Mouse (Mus musculus) thymus, postnatal 0 days (tissue): ENCODE results near the gene Gabarapl2. TPM values are rescaled to one million over a fixed set of nuclear protein-coding genes. Genes with fewer than 3 reads are reported as not detected.
"Not testable (repeated sequence)": the region's sequence is repeated elsewhere in the genome, so short reads cannot be mapped to it uniquely, and the experiment has no call there.

Source experiments
- DNase-seq: peaks from one replicate; pipeline ENCODE4 v3.0.0-alpha.2; 2015; ENCODE audit warnings: low spot score
- polyA plus RNA-seq: library from polyadenylated mRNA; unstranded; fragments of >200 nt; fragmentation: Nextera tagmentation; extraction: Ambion mirVana; gene quantifications from 2 replicates; pipeline ENCODE4 v1.2.1, GENCODE M21; 2015

Gabarapl2 gene
- polyA plus RNA-seq, 1 experiment from 2014 or later, result 281 TPM

DNA sequence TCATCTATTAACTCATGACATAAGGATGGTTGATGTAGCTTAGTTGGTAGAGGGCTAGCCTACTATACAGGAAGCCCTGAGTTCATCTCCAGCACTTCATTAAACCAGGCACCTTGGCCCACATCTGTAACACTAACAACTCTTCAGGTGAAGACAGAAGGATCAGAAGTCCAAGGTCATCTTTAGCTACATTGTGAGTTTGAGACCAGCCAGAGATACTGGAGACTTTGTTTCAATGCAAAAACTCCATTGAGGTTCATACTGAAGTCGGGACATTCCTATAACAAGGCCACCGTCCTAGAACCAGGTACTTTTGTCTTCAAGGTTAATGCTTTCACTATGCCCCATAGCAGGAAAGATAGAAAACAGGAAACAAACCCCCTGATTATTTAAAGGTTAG is 6.3 kb upstream of the Gabarapl2 start:
- no peak for DNase-seq

DNA sequence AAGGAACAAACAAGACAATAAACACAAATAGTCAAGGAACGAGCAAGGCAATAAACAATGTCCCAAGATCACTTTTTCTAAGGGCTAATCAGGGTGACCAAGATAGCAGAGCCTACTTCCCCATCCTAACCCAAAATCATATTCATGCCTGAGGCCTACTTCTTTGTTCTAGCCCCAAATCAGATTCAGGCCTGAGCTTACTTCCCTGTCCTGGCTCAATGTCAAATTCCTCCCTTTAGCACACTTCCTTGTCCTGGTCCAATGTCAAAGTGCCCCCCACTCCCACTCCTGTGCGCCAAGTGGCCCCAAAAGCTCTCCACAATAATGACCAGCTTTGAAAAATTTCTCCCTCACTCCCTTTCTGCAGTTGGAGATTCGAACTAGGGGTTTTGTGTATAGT is 3.3 kb upstream of the Gabarapl2 start:
- DNase-seq, result no peak

DNA sequence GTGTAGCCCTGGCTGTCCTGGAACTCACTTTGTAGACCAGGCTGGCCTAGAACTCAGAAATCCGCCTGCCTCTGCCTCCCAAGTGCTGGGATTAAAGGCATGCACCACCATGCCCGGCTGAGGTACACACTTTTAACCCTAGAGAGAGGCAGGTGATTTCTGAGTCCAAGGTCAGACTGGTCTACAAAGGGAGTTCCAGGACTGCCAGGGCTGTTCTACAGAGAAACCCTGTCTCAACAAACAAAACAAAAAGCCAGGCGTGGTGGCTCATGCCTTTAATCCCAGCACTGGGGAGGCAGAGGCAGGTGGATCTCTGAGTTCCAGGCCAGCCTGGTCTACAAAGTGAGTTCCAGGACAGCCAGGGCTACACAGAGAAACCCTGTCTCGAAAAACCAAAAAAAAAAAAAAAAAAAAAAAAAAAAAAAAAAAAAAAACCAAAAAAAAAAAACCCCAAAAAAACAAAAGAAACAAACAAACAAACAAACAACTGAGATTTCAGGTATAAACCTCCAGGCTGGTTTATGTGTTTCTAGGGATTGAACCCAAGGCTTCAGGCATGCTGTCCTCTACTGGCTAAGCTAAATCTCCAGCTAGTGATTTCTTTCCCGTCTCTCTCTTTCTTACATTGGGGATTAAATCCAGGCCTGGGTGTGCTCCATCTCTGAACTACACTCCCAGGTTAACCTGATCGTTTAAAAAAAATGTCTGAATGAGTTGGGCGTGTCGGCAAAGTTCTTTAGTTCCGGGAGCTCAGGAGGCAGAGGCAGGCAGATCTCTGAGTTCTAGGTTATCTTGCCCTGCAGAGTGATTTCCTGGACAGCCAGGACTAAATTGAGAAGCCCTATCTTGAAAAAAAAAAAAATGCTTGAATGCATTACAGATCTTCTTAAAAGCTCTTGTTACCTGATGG is 2.2 kb upstream of the Gabarapl2 start:
- not testable (repeated sequence) for DNase-seq

DNA sequence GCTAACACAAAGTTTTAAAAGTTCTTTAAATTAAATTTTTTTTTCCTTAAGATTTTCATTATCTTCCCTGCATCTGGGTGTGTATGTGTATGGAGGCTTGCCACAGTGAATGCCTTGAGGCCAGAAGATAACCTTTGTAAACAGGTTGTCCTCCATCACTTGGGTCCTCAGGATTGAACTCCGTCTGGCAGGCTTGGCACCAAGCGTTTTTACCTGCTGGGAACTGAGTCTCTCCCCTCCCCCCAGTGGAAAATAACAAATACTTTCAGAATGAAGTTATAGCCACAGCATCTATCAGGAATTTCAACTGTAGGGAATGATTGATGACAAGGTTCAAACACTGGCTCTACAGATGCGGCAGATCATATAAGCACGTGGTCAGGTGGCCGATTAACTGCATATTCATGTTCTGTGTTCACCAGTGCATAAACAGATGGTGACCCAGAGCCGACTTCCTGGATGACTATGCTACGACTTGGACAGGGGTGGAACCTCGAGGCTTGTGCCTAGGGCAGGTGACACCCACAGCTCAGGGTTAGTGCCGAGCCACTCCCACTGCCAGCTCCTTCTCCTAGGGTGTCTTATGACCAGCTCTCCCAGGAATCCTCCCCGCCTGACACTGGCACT is 874 bp upstream of the Gabarapl2 start:
- peak; percentile 23 for DNase-seq

DNA sequence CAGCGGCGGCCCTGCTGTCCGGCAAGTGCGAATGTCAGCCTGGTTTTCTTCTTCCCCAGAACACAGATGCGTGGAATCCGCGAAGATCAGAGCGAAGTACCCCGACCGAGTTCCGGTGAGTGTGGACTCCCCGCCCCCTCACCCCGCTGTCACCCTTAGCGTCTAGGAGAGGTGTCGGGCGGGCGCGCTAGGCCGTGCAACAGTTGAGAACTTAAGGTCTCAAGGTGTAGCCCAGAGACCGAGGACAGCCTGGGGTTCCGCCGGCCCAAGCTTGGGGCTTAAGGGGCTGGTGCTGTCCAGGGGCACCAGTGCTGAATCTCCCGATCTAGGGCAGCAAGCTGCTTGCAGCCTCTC is 575 bp downstream of the Gabarapl2 start:
- peak; percentile 55 for DNase-seq

DNA sequence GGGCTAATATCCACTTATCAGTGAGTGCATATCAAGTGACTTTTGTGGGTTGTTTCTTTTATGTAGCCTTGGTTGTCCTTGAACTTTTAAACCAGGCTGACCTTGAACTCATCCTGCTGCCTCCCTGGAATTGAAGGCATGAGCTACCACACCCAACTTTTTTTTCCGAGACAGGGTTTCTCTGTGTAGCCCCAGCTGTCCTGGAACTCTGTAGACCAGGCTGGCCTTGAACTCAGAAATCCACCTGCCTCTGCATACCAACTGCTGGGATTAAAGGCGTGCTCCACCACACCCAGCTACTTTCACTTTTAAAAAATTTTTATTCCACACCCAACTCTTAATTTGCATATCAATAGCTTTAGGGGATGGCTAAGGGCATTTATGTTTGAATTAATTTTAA is 3.0 kb downstream of the Gabarapl2 start:
- no peak for DNase-seq

DNA sequence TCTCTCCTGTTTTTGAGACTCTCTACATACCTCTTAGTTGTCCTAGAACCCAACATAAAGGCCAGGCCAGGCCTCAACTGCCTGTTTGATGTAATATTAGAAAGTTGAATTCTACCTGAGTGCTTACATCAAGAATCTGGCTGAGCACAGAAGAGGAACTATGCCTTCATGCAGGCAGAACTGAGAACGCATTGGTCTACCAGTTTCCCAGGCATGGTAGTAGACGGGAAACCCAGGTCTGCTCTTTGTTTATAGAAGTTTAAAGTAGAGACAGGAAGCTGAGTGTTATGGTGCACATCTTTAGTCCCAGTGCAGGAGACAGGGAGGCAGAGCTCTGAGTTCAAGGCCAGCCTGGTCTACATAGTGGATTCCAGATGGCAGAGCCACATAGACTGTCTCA is 6.6 kb downstream of the Gabarapl2 start:
- DNase-seq, result no peak

DNA sequence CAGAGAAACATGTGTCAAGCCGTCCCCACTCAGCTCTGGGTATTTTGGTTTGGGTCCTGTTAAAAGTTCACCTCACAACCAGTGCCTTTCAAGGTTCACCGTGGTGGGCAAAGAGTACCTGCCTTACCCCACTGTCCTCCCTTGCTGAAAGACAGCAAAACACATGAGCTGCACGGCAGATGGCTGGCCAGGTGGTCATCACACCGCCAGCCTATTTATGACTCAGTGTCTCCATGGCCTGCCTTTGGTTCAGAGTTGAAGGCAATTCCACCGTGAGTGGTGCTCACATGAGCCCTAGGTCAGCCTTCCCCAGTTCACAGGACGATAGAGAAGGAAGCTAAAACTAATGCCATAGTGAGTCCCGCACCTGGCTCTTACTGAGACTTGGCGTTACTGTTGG is 7.5 kb downstream of the Gabarapl2 start:
- no peak for DNase-seq

DNA sequence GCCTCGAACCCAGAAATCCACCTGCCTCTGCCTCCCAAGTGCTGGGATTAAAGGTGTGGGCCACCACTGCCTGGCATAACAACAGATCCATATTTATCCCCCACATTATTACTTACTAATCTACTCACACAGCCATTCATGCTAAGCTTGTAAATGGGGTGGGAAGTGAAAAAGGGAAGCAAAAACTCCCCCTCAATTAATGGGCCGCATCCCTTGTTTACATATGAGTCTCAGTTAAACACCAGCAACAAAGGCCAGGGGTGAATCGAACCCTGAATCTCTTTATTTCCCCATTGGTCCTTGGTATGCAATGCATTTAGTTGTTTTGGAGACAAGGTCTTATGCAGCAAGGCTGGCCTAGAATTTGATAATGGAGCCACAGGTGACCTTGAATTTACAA is 10.3 kb downstream of the Gabarapl2 start:
- no peak for DNase-seq

DNA sequence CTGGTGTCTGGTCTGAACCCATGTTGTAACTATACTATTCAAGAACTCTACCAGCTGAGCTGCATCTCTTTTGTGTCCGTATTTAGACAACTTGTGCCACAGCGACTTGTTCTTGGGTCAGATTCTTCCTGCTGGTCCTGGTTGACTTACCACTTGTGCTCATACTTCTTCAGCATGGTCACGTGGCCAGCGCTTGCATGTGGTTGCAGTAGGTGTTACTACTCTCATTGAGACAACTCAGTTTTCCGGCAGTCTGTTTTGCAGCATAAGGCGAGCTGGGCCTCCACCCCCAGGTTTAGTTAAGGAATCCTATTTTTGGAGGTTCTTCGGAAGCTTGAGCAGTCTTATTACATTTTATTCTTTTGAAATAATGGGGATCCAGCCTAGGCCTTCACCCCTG is 10.8 kb downstream of the Gabarapl2 start:
- DNase-seq, result no peak

DNA sequence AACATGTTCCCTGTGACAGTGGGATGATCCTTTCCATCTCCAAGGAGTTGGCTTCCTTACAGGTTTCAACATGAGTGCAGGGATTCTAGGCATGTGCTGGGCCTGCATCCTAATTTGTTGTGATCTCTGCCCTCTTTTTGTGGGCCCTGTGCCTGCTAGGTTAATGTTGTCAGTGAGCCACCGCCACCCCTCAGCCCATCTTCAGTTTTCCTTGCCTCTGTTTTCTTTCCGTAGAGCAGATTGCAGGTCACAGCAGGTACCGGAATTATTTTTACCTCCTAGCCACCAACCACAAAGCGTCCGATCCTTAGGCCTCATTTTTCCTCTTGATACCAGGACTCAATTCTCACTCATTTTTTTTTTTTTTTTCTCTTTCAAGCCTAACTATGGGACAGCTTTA is 11.4 kb downstream of the Gabarapl2 start:
- no peak for DNase-seq

DNA sequence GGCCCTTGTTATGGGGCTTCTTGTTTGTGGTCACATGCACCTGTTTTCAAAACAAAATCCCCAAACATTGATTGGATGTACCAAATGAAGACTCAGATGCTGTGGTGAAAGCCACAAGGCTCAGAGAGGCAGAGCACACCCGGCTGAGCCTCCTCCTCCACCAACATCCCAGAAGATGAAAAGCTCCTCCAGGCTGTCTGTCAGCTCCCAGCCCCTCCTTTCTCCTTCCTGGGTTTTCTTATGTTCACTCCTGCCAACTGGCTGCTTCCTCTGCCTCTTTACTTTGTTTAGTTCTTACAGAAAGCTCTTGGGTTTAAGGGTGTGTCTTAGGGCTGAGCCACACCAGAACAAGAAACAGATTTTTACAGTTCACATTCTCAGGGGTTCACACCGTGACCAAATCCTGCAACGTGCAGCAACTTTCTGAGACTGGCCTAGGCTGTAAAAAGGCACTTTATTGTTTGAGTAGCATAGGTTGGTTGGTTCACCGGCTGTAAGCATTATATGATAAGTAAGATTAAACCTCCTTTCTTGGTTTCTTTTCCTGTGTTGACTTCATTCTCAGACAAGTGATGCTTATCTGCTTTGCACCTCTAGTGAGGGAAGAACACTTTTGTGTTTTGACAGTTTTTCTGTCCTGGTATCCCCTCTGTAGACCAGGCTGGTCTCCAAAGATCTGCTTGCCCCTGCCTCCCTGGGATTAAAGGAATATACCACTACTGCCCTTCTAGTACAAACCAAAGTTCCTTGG is 14.5 kb downstream of the Gabarapl2 start:
- DNase-seq, result peak; percentile 26

DNA sequence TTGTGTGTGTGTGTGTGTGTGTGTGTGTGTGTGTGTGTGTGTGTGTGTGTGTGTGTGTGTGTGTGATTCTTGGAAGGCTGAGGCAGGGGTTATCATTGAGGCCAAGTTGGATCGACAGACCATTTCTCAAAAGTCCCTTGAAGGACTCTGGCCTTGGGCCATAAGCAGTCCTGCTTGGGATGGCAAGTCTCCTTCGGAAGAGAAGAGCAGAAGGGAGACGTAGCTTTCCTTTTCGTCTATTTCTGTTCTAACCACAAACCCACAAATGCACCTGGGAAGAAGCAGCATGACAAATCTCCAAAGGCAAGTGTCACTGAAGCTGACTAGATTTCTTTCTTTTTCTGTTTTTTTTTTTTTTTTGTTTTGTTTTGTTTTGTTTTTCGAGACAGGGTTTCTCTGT is 15.4 kb downstream of the Gabarapl2 start:
- DNase-seq, result peak; percentile 49

DNA sequence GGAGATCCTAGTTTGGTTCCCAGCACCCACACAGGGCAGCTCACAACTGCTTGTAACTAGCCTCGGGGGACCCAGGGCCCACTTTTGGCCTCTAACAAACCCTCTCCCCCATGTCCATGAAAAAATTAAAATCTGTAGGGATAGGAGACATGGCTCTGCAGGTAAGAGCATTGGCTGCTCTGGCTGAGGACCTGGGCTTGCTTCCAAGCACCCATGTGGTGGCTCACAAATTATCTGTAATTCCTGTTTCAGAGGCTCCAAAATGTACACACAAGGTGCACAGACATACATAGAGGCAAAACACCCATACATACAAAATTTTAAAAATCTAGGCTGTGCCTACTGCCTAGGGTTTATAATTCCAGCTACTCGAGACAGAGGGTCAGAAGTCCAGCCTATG is 16.7 kb downstream of the Gabarapl2 start:
- DNase-seq, result no peak

DNA sequence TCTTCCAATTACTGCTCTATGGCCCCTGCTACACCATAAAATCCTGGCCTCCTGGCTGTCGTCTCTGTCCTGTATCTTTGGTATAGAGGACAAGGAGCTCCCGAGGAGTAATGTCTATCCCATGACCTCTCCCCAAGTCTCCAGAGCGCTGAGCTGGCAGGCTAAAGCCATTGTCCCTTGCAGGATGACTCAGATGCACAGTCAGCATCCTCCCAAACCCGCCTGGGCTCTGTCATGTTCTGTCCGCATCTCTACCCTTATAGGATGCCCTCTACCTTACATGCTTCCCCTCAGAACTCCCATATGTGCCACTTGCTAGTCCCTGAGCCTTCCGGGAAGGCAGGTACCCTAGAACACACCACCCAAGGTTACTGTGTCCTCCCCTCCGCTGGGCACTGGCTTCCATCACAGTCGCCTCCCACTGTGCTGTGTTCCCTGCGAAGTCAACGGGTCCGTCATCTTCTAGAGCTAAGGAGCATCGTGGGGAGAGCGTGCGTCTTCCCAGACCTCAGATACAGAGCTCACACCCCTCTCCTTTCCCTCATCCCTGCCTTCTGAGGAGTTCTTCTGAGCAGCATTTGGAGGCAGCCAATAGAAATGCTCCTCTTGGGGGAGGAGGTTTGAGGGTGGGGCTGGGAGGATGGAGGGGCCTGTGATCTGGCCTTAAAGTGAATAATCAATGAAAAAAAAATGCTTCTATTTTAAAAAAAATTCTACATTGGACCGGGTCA is 20.3 kb downstream of the Gabarapl2 start:
- no peak for DNase-seq

DNA sequence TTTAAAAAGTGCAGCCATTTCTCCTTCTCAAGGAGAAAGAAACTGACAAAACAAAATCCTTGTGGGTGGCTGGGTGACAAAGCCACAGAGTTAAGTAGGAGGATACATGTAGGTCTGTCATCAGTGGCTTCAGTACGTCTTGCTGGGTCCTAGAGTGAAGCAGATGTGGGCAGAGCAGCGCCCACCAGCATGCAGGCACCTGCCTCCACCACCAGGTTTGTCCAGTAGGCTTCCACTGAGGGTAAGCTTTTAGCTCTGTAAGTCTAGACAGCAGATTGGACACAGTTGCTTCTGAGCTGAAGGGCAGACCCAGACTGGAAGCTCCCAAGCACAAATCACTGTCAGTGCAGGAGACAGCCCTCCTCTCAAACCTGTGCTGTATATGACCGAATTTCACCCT is 20.8 kb downstream of the Gabarapl2 start:
- DNase-seq, result no peak

DNA sequence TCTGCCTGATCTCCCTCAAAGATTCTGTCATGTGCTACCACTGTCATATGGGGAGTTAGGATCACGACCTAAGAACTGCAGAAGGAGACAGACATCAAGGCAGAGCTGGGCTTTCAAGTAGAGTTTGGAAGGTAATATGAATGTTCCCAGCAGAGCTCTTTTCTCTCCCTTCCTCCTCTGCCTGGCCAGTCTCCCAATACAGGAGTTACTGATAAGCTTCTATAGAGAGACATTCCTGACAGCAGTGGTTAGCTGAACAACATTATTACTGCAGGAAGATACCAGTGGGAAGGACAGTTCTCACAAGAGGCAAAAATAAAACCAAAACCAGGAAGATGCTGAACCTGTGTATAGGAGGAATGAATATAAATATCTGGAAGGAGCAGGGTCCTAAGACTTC is 22.1 kb downstream of the Gabarapl2 start:
- DNase-seq, result no peak

DNA sequence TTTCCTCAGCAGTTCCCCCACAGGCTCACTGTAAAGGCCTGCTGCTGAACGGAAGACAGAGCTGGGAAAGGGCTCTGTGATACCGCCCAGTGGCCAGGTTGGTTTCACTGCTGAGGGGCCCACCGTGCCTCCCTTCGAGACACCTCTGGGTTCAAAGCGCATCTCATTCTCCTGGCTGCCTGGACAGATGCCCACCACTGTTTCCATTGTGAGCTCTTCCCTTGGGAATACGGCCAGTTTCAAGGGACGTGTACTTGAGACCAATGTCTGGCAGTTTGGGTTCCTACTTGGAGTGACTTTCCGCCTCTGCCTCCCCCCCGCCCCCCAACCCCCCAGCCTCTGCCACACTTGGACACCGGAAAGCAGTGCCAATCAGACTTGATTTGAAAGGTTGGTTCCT is 22.6 kb downstream of the Gabarapl2 start:
- DNase-seq, result no peak

DNA sequence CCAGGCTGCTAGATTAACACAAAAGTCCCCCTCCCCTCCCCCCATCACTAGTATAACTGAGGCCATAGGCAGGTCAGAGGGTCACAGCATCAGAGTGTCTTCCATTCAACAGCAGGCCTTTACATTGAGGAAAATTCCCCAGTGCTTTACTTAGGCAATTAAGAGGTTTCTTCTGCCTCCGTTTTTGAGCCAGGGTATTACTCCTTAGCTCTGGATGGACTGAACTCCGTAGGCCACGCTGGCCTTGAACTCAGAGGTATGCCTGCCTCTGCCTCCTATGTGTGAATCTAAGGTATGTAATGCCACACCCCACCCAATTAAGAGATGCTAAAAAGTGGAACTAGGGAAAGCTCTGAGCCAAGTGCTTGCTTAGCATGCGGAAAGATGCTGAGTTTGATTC is 23.0 kb downstream of the Gabarapl2 start:
- no peak for DNase-seq

DNA sequence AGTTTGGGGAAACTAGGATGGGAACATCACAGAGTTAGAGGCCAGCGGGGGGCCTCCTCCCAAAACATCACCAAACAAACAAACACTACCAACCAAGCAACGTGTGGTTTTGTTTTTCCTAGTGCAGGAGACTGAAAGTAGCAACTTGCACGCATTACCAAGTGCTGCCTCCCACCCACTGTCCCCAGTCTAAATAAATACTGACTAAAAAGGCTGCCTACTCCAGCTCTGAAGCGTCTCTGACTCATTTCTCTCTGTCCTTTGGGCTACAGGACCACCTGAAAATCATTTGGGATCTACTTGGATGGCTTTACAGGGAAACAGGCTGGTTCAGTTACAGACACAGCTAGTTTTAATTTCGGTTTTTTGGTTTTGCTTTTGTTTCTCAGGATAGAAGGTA is 23.8 kb downstream of the Gabarapl2 start:
- DNase-seq, result no peak

DNA sequence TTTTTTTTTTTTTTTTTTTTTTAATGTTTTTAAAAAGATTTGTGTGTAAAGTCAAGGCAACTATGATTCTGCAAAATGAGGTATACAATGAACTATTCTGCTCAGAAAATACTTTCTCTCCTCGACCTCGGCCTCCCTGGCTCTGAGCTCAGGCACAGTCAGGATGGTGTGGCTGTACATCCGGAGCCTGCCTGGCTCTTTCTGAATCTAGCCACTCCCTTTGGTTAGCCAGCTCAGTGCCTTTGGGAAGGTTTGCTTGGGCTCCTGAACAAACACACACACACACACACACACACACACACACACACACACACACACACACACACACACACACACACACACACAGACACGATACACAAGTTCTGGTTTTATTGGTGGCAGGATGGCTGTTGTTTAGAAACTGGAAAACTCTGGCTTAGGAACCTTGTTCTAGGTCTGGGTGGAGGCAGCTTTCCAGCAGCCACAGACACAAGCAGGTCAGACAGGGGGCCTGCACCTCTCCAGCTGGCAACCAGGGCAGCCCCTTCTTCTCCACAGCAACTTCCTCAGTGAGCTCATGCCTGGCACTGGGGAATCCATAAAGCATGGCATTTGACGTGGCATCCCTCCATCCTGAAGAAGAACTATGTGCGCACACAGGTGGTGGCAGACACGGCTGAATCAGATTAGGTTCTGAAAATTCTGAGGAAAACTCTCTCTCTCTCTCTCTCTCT is 24.5 kb downstream of the Gabarapl2 start:
- DNase-seq, result no peak
